Mouse (Mus musculus): ENCODE data around the gene Spsb3. TPM values are rescaled to one million over a fixed set of nuclear protein-coding genes. Genes with fewer than 3 reads are reported as not detected.

Gene Spsb3
- total RNA-seq, 2 experiments from 2014 or later = 43.6 to 45.0 TPM

- no peak for DNase-seq (ENCODE audit: low spot score in 2 of 2)
- Histone ChIP-seq H3K27ac (no peak overlapping the region), H3K4me3 (no peak overlapping the region)
- no peak for TF ChIP-seq CTCF (conservative IDR thresholded peaks at IDR 0.05)
Measured at GRCm38 (mm10) chr17:24855838-24856464, 30.5 kb upstream of the Spsb3 start.

GRCm38 (mm10) chr17:24856589-24856988 lies 29.9 kb upstream of the Spsb3 start:
- H3K4me3 ChIP-seq = no peak overlapping the region
- DNase-seq (ENCODE audit: low spot score in 2 of 2) = no peak
- TF ChIP-seq CTCF (conservative IDR thresholded peaks at IDR 0.05) = no peak
- H3K27ac ChIP-seq = no peak overlapping the region

GRCm38 (mm10) chr17:24857831-24858470 lies 28.5 kb upstream of the Spsb3 start:
- Histone ChIP-seq H3K27ac (no peak overlapping the region), H3K4me3 (no peak overlapping the region)
- DNase-seq (ENCODE audit: low spot score in 2 of 2) = no peak
- TF ChIP-seq CTCF (conservative IDR thresholded peaks at IDR 0.05) = no peak

- Histone ChIP-seq H3K27ac (0 out of 2 replicates have a peak overlapping the region, but pooled peaks have one; percentile 23), H3K4me3 (no peak overlapping the region)
- peak; percentile 30 to 41 for DNase-seq (ENCODE audit: low spot score in 2 of 2)
- TF ChIP-seq CTCF (conservative IDR thresholded peaks at IDR 0.05) = no peak
Measured at GRCm38 (mm10) chr17:24858967-24859366, 27.5 kb upstream of the Spsb3 start.

GRCm38 (mm10) chr17:24860076-24860475 lies 26.4 kb upstream of the Spsb3 start:
- TF ChIP-seq CTCF (conservative IDR thresholded peaks at IDR 0.05) = no peak
- Histone ChIP-seq H3K27ac (no peak overlapping the region), H3K4me3 (no peak overlapping the region)
- DNase-seq (ENCODE audit: low spot score in 2 of 2) = no peak

- Histone ChIP-seq H3K4me3 (no peak overlapping the region), H3K27ac (no peak overlapping the region)
- TF ChIP-seq CTCF (conservative IDR thresholded peaks at IDR 0.05) = no peak
- no peak for DNase-seq (ENCODE audit: low spot score in 2 of 2)
Measured at GRCm38 (mm10) chr17:24861785-24862184, 24.7 kb upstream of the Spsb3 start.

- no peak for TF ChIP-seq CTCF (conservative IDR thresholded peaks at IDR 0.05)
- no peak for DNase-seq (ENCODE audit: low spot score in 2 of 2)
- H3K27ac ChIP-seq = peak within 1 kb of the TSS; percentile 82; the same call in 1 of the 2 replicates
- no peak within 1 kb of the TSS for H3K4me3 ChIP-seq
Measured at GRCm38 (mm10) chr17:24865776-24866175, 20.7 kb upstream of the Spsb3 start, which contains the start of gene Igfals. TSS of gene Igfals (plus strand) at chr17:24865997.

GRCm38 (mm10) chr17:24867914-24868313 lies 18.5 kb upstream of the Spsb3 start:
- peak in 1 of 2 experiments; percentile 49 for DNase-seq (ENCODE audit: low spot score in 2 of 2)
- H3K4me3 ChIP-seq = no peak overlapping the region
- peak overlapping the region; percentile 82 for H3K27ac ChIP-seq
- TF ChIP-seq CTCF (conservative IDR thresholded peaks at IDR 0.05) = no peak

GRCm38 (mm10) chr17:24873695-24874404 lies 12.6 kb upstream of the Spsb3 start:
- no peak overlapping the region for H3K4me3 ChIP-seq
- no peak for TF ChIP-seq CTCF (conservative IDR thresholded peaks at IDR 0.05)
- no peak overlapping the region for H3K27ac ChIP-seq
- DNase-seq (ENCODE audit: low spot score in 2 of 2) = no peak

- H3K4me3 ChIP-seq = no peak overlapping the region
- no peak for TF ChIP-seq CTCF (conservative IDR thresholded peaks at IDR 0.05)
- no peak for DNase-seq (ENCODE audit: low spot score in 2 of 2)
- no peak overlapping the region for H3K27ac ChIP-seq
Measured at GRCm38 (mm10) chr17:24874405-24874745, 12.1 kb upstream of the Spsb3 start.

GRCm38 (mm10) chr17:24874989-24875388 lies 11.5 kb upstream of the Spsb3 start:
- no peak overlapping the region for H3K4me3 ChIP-seq
- no peak overlapping the region for H3K27ac ChIP-seq
- no peak for TF ChIP-seq CTCF (conservative IDR thresholded peaks at IDR 0.05)
- no peak for DNase-seq (ENCODE audit: low spot score in 2 of 2)

GRCm38 (mm10) chr17:24877336-24878116 lies 8.9 kb upstream of the Spsb3 start:
- DNase-seq (ENCODE audit: low spot score in 2 of 2) = no peak
- no peak for TF ChIP-seq CTCF (conservative IDR thresholded peaks at IDR 0.05)

GRCm38 (mm10) chr17:24878117-24878397 lies 8.4 kb upstream of the Spsb3 start:
- no peak for TF ChIP-seq CTCF (conservative IDR thresholded peaks at IDR 0.05)
- H3K27ac ChIP-seq = no peak overlapping the region
- no peak for DNase-seq (ENCODE audit: low spot score in 2 of 2)
- H3K4me3 ChIP-seq = no peak overlapping the region

More at GRCm38 (mm10) chr17:24877336-24878116, 8.9 kb upstream of the Spsb3 start:
- no peak overlapping the region for H3K27ac ChIP-seq
- no peak overlapping the region for H3K4me3 ChIP-seq

Measured in layer of hippocampus, adult 2 months (tissue).